Mouse (Mus musculus): ENCODE measurements around the gene Utf1. TPM values are rescaled to one million over a fixed set of nuclear protein-coding genes. Genes with fewer than 3 reads are reported as not detected.

Gene Utf1
- polyA plus RNA-seq, 1 experiment = 2.1 TPM

DNA sequence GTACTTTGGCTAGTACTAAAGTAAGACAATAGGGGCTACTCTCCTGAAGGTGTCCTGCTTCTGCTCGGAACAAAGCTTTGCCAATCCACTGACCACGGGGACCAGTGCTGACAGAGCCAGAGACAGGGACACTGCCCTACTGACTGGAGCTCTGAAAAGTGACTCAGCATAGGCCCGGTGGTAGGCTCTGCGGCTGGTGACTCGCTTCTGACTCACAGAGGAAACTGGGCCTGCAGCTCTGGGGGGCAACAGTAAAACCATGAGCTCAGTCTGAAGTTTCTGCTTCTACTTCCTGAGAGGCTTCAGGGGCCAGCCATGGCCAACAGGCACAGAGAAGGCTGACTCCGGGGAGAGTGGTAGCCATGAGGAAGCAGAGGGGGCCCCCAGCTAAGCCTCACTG, 27.8 kb downstream of the Utf1 start:
- no peak for TF ChIP-seq CTCF (IDR thresholded peaks at IDR 0.05; ENCODE audit: control insufficient read depth, insufficient read depth, insufficient replicate concordance, low read depth, low read length)
- TF ChIP-seq POLR2A (IDR thresholded peaks at IDR 0.05; ENCODE audit: control insufficient read depth, low read depth, low read length) = 0 out of 2 replicates have a peak, but pooled peaks have one; percentile 13
- no peaks in the 10 kb centered on the region for H3K36me3 ChIP-seq (ENCODE audit: control insufficient read depth, insufficient read depth, low read length)
- peak overlapping the region; percentile 15; the same call in 1 of the 2 replicates for H3K27ac ChIP-seq (ENCODE audit: control insufficient read depth, insufficient read depth, low read depth, low read length)
- H3K4me1 ChIP-seq (ENCODE audit: control insufficient read depth, insufficient read depth, low read length) = no peaks in the 10 kb centered on the region
- H3K4me3 ChIP-seq (ENCODE audit: control insufficient read depth, low read depth, low read length) = peak overlapping the region; percentile 62
- H3K27me3 ChIP-seq (ENCODE audit: control insufficient read depth, insufficient read depth, low read length) = no peaks in the 10 kb centered on the region

DNA sequence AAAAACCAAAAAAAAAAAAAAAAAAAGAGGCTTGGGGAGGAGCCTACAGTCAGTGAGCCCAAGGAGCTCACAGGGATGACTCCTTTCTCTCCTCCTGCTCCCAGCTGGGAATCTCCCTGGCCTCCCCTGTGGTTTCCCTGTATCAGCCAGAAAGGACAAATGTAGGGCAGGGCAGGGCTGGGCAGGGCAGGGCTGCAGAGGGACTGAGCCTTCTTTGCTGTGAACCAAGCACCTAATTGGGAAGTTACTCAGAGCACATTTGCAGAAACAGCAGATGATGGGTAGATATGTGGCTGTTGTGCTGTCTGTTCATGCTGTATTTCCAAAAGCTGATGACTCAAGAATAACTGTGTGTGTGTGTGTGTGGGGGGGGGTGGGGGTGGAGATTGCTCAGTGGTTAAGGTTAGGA, 29.3 kb downstream of the Utf1 start:
- TF ChIP-seq POLR2A (IDR thresholded peaks at IDR 0.05; ENCODE audit: control insufficient read depth, low read depth, low read length) (no peak), CTCF (IDR thresholded peaks at IDR 0.05; ENCODE audit: control insufficient read depth, insufficient read depth, insufficient replicate concordance, low read depth, low read length) (no peak)
- Histone ChIP-seq H3K4me3 (ENCODE audit: control insufficient read depth, low read depth, low read length) (peak overlapping the region; percentile 41), H3K36me3 (ENCODE audit: control insufficient read depth, insufficient read depth, low read length) (no peaks in the 10 kb centered on the region), H3K4me1 (ENCODE audit: control insufficient read depth, insufficient read depth, low read length) (peaks cover 2% of the 10 kb centered on the region; the same call in 1 of the 2 replicates), H3K27me3 (ENCODE audit: control insufficient read depth, insufficient read depth, low read length) (no peaks in the 10 kb centered on the region), H3K27ac (ENCODE audit: control insufficient read depth, insufficient read depth, low read depth, low read length) (no peak overlapping the region)

DNA sequence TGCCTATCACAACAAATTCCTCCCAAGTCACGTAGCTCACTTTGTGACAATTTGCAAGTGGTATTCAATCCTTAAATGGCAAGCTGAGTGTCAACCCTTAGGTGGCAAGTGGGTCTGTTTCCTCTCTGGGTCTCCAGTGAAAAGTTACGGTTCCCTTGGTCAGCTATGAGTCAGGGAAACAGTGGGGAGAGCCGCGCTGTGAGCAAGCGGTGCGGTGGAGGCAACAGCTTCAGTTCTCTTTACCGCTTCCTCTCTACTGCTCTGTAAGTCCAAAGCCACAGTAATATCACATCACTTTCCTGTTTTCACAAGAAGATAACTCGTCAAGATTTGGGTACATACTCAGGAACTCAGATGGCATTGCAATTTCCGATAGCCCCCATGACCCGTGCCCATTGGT, 30.7 kb downstream of the Utf1 start:
- Histone ChIP-seq H3K4me3 (ENCODE audit: control insufficient read depth, low read depth, low read length) (no peak overlapping the region), H3K4me1 (ENCODE audit: control insufficient read depth, insufficient read depth, low read length) (peaks cover 9% of the 10 kb centered on the region), H3K27ac (ENCODE audit: control insufficient read depth, insufficient read depth, low read depth, low read length) (no peak overlapping the region), H3K27me3 (ENCODE audit: control insufficient read depth, insufficient read depth, low read length) (no peaks in the 10 kb centered on the region), H3K36me3 (ENCODE audit: control insufficient read depth, insufficient read depth, low read length) (no peaks in the 10 kb centered on the region)
- TF ChIP-seq CTCF (IDR thresholded peaks at IDR 0.05; ENCODE audit: control insufficient read depth, insufficient read depth, insufficient replicate concordance, low read depth, low read length) = no peak
- no peak for TF ChIP-seq POLR2A (IDR thresholded peaks at IDR 0.05; ENCODE audit: control insufficient read depth, low read depth, low read length)

GRCm38 (mm10) chr7:139975471-139975870, 31.9 kb downstream of the Utf1 start:
- no peak for TF ChIP-seq POLR2A (IDR thresholded peaks at IDR 0.05; ENCODE audit: control insufficient read depth, low read depth, low read length)
- no peak for TF ChIP-seq CTCF (IDR thresholded peaks at IDR 0.05; ENCODE audit: control insufficient read depth, insufficient read depth, insufficient replicate concordance, low read depth, low read length)
- Histone ChIP-seq H3K4me1 (ENCODE audit: control insufficient read depth, insufficient read depth, low read length) (peaks cover 9% of the 10 kb centered on the region), H3K27ac (ENCODE audit: control insufficient read depth, insufficient read depth, low read depth, low read length) (no peak overlapping the region), H3K4me3 (ENCODE audit: control insufficient read depth, low read depth, low read length) (no peak overlapping the region), H3K27me3 (ENCODE audit: control insufficient read depth, insufficient read depth, low read length) (no peaks in the 10 kb centered on the region), H3K36me3 (ENCODE audit: control insufficient read depth, insufficient read depth, low read length) (no peaks in the 10 kb centered on the region)

- TF ChIP-seq POLR2A (IDR thresholded peaks at IDR 0.05; ENCODE audit: control insufficient read depth, low read depth, low read length) (peak; percentile 75), CTCF (IDR thresholded peaks at IDR 0.05; ENCODE audit: control insufficient read depth, insufficient read depth, insufficient replicate concordance, low read depth, low read length) (no peak)
- peak within 1 kb of the TSS; percentile 89 for H3K27ac ChIP-seq (ENCODE audit: control insufficient read depth, insufficient read depth, low read depth, low read length)
- peaks cover 9% of the 10 kb centered on the region for H3K4me1 ChIP-seq (ENCODE audit: control insufficient read depth, insufficient read depth, low read length)
- H3K27me3 ChIP-seq (ENCODE audit: control insufficient read depth, insufficient read depth, low read length) = no peaks in the 10 kb centered on the region
- peak within 1 kb of the TSS; percentile 96 for H3K4me3 ChIP-seq (ENCODE audit: control insufficient read depth, low read depth, low read length)
- no peaks in the 10 kb centered on the region for H3K36me3 ChIP-seq (ENCODE audit: control insufficient read depth, insufficient read depth, low read length)
Observed at GRCm38 (mm10) chr7:139978278-139978892, 34.8 kb downstream of the Utf1 start, which contains the start of gene 6430531B16Rik. Gene 6430531B16Rik (minus strand): TSS chr7:139978755.

- Histone ChIP-seq H3K4me1 (ENCODE audit: control insufficient read depth, insufficient read depth, low read length) (peaks cover 9% of the 10 kb centered on the region), H3K4me3 (ENCODE audit: control insufficient read depth, low read depth, low read length) (peak overlapping the region; percentile 96), H3K27me3 (ENCODE audit: control insufficient read depth, insufficient read depth, low read length) (no peaks in the 10 kb centered on the region), H3K36me3 (ENCODE audit: control insufficient read depth, insufficient read depth, low read length) (no peaks in the 10 kb centered on the region), H3K27ac (ENCODE audit: control insufficient read depth, insufficient read depth, low read depth, low read length) (peak overlapping the region; percentile 50)
- peak; percentile 30; the same call in 1 of the 2 replicates for TF ChIP-seq POLR2A (IDR thresholded peaks at IDR 0.05; ENCODE audit: control insufficient read depth, low read depth, low read length)
- no peak for TF ChIP-seq CTCF (IDR thresholded peaks at IDR 0.05; ENCODE audit: control insufficient read depth, insufficient read depth, insufficient replicate concordance, low read depth, low read length)
Observed at GRCm38 (mm10) chr7:139979011-139979719, 35.6 kb downstream of the Utf1 start.

DNA sequence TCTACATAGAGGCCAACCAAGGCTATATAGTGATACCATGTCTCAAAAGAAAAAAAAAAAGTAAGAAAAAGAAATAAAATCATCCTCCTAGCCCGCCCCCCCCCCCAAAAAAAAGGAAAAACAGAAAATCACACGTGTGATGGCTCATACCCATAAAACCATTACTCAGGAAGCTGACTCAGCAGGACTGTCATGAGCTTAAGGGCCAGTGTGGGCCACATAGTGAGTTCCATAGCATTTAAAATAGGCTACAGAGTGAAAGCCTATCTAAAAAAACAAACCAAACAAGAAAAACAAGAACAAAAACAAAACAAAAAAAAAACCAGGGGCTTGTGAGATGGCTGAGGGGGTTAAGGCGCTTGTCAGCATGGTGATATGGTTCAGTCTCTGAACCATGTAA, 37.2 kb downstream of the Utf1 start:
- H3K27me3 ChIP-seq (ENCODE audit: control insufficient read depth, insufficient read depth, low read length) = no peaks in the 10 kb centered on the region
- no peak overlapping the region for H3K27ac ChIP-seq (ENCODE audit: control insufficient read depth, insufficient read depth, low read depth, low read length)
- H3K4me3 ChIP-seq (ENCODE audit: control insufficient read depth, low read depth, low read length) = no peak overlapping the region
- peaks cover 9% of the 10 kb centered on the region for H3K4me1 ChIP-seq (ENCODE audit: control insufficient read depth, insufficient read depth, low read length)
- TF ChIP-seq CTCF (IDR thresholded peaks at IDR 0.05; ENCODE audit: control insufficient read depth, insufficient read depth, insufficient replicate concordance, low read depth, low read length) = no peak
- no peak for TF ChIP-seq POLR2A (IDR thresholded peaks at IDR 0.05; ENCODE audit: control insufficient read depth, low read depth, low read length)
- H3K36me3 ChIP-seq (ENCODE audit: control insufficient read depth, insufficient read depth, low read length) = no peaks in the 10 kb centered on the region
